Mouse (Mus musculus) ES-Bruce4 (cell line): Measurements from ENCODE around the gene Tsx.
A peak's percentile ranks its signal among the peaks of the same experiment; 100 is the strongest.

ENCODE experiments used
- CTCF ChIP-seq: IDR thresholded peaks from one replicate; pipeline ENCODE4 v1.8.1; 2011; ENCODE audit warnings: low read depth, low read length
- POLR2A ChIP-seq: IDR thresholded peaks from one replicate; pipeline ENCODE4 v1.8.1; 2011; ENCODE audit warnings: low read length; ENCODE audit not compliant: insufficient read depth

GRCm38 (mm10) chrX:103405021-103405420 is 9.2 kb upstream of the Tsx start:
- TF ChIP-seq CTCF (no peak), POLR2A (peak; percentile 60)
